Mouse (Mus musculus) intestine, postnatal 0 days (tissue): ENCODE measurements around the gene Phf21a. TPM values are rescaled to one million over a fixed set of nuclear protein-coding genes. Genes with fewer than 3 reads are reported as not detected.

Source experiments
- ATAC-seq: fragments of 200-750 bp; cut with Nextera tagmentation; 2 replicates; pipeline ENCODE4 v1.8.0; 2017; ENCODE audit warnings: mild to moderate bottlenecking, moderate TSS enrichment, moderate library complexity
- H3K27ac ChIP-seq: fragments of 300-500 bp; sonication (generic); 2 replicates; pipeline ENCODE4 v1.5.1; 2014; ENCODE audit warnings: mild to moderate bottlenecking, low read depth, low read length, moderate library complexity
- H3K27me3 ChIP-seq: fragments of 300-500 bp; sonication (generic); replicated peaks from 2 replicates; pipeline ENCODE4 v1.6.1; 2014; ENCODE audit warnings: low read length, mixed read lengths; ENCODE audit not compliant: control insufficient read depth, insufficient read depth
- H3K36me3 ChIP-seq: fragments of 300-500 bp; sonication (generic); 2 replicates; pipeline ENCODE4 v1.6.1; 2014; ENCODE audit warnings: mild to moderate bottlenecking, moderate library complexity; ENCODE audit not compliant: control insufficient read depth, insufficient read depth
- H3K4me1 ChIP-seq: fragments of 300-500 bp; sonication (generic); replicated peaks from 2 replicates; pipeline ENCODE4 v1.6.1; 2014; ENCODE audit warnings: antibody characterized with exemption, low read length, mixed read lengths; ENCODE audit not compliant: control insufficient read depth, insufficient read depth
- H3K4me2 ChIP-seq: fragments of 300-500 bp; sonication (generic); replicated peaks from 2 replicates; pipeline ENCODE4 v1.6.1; 2014; ENCODE audit warnings: low read depth, mild to moderate bottlenecking, moderate library complexity
- H3K4me3 ChIP-seq: fragments of 300-500 bp; sonication (generic); 2 replicates; pipeline ENCODE4 v1.5.1; 2014; ENCODE audit warnings: low read depth, low read length
- H3K9ac ChIP-seq: fragments of 300-500 bp; sonication (generic); 2 replicates; pipeline ENCODE4 v1.6.1; 2014; ENCODE audit warnings: mild to moderate bottlenecking, low read depth, low read length
- H3K9me3 ChIP-seq: fragments of 300-500 bp; sonication (generic); 2 replicates; pipeline ENCODE4 v1.6.1; 2016; ENCODE audit warnings: mixed run types; ENCODE audit not compliant: control insufficient read depth
- CTCF ChIP-seq: sonication (generic); IDR thresholded peaks from 2 replicates; pipeline ENCODE4 v1.5.1; 2016; ENCODE audit warnings: low read depth, mild to moderate bottlenecking, control low read depth, antibody characterized with exemption, moderate library complexity
- WGBS: fragments of 180-500 bp; shearing (Covaris S2); extraction: QIAGEN DNeasy Blood & Tissue Kit; methylation state at CpG from one replicate; pipeline ENCODE4 v1.1.7; 2014; 5-methylcytosine and 5-hydroxymethylcytosine counted together
- polyA plus RNA-seq: library from polyadenylated mRNA; unstranded; fragments of >200 nt; fragmentation: Nextera tagmentation; extraction: Ambion mirVana; gene quantifications from 2 replicates; pipeline ENCODE4 v1.2.1, GENCODE M21; 2015

Phf21a gene
- polyA plus RNA-seq, 1 experiment from 2014 or later, result 7.4 TPM

GRCm38 (mm10) chr2:92342418-92342817 lies 249.5 kb downstream of the Phf21a start:
- no peaks in the 10 kb centered on the region for H3K27me3 ChIP-seq
- no peak overlapping the region for H3K27ac ChIP-seq
- no peak overlapping the region for H3K4me2 ChIP-seq
- no peak overlapping the region; the same call in 1 of the 2 replicates for H3K9ac ChIP-seq
- TF ChIP-seq CTCF, result no peak
- no peaks in the 10 kb centered on the region for H3K9me3 ChIP-seq
- no peak for ATAC-seq
- peaks cover 8% of the 10 kb centered on the region; the same call in 1 of the 2 replicates for H3K36me3 ChIP-seq
- H3K4me1 ChIP-seq, result no peaks in the 10 kb centered on the region
- no peak overlapping the region for H3K4me3 ChIP-seq

GRCm38 (mm10) chr2:92347191-92347590 lies 254.3 kb downstream of the Phf21a start:
- Histone ChIP-seq H3K36me3 (peaks cover 35% of the 10 kb centered on the region; the same call in 1 of the 2 replicates), H3K9me3 (no peaks in the 10 kb centered on the region), H3K9ac (no peak overlapping the region), H3K4me3 (no peak overlapping the region), H3K27me3 (no peaks in the 10 kb centered on the region), H3K4me1 (no peaks in the 10 kb centered on the region), H3K27ac (no peak overlapping the region), H3K4me2 (no peak overlapping the region)
- WGBS, result 89% methylated on average over 2 of the region's 2 CpGs
- no peak for TF ChIP-seq CTCF
- no peak for ATAC-seq

- ATAC-seq, result peak; percentile 69
- WGBS, result 56% methylated on average over 6 of the region's 6 CpGs
- Histone ChIP-seq H3K9me3 (no peaks in the 10 kb centered on the region), H3K4me3 (no peak overlapping the region), H3K4me2 (no peak overlapping the region), H3K36me3 (peaks cover 40% of the 10 kb centered on the region; the same call in 1 of the 2 replicates), H3K27me3 (no peaks in the 10 kb centered on the region), H3K27ac (no peak overlapping the region), H3K4me1 (no peaks in the 10 kb centered on the region), H3K9ac (no peak overlapping the region)
- TF ChIP-seq CTCF, result no peak
Measured at GRCm38 (mm10) chr2:92349589-92350425, 256.9 kb downstream of the Phf21a start.

GRCm38 (mm10) chr2:92350686-92351085 lies 257.8 kb downstream of the Phf21a start:
- Histone ChIP-seq H3K4me1 (no peaks in the 10 kb centered on the region), H3K4me2 (no peak overlapping the region), H3K9ac (no peak overlapping the region), H3K36me3 (peaks cover 44% of the 10 kb centered on the region; the same call in 1 of the 2 replicates), H3K27me3 (no peaks in the 10 kb centered on the region), H3K4me3 (no peak overlapping the region), H3K9me3 (no peaks in the 10 kb centered on the region), H3K27ac (no peak overlapping the region)
- TF ChIP-seq CTCF, result no peak
- ATAC-seq, result peak; percentile 54
- WGBS, result 49% methylated on average over 5 of the region's 5 CpGs

GRCm38 (mm10) chr2:92353402-92353801 lies 260.5 kb downstream of the Phf21a start:
- H3K27me3 ChIP-seq, result no peaks in the 10 kb centered on the region
- H3K9ac ChIP-seq, result no peak overlapping the region
- 83% methylated on average over 5 of the region's 5 CpGs for WGBS
- no peaks in the 10 kb centered on the region for H3K4me1 ChIP-seq
- H3K36me3 ChIP-seq, result peaks cover 46% of the 10 kb centered on the region
- H3K4me2 ChIP-seq, result no peak overlapping the region
- ATAC-seq, result no peak
- H3K9me3 ChIP-seq, result no peaks in the 10 kb centered on the region
- H3K4me3 ChIP-seq, result no peak overlapping the region
- H3K27ac ChIP-seq, result no peak overlapping the region
- TF ChIP-seq CTCF, result no peak

- WGBS, result 53% methylated on average over 6 of the region's 6 CpGs
- TF ChIP-seq CTCF, result no peak
- Histone ChIP-seq H3K9me3 (no peaks in the 10 kb centered on the region), H3K4me3 (no peak overlapping the region), H3K27me3 (no peaks in the 10 kb centered on the region), H3K27ac (no peak overlapping the region), H3K4me1 (no peaks in the 10 kb centered on the region), H3K9ac (no peak overlapping the region), H3K4me2 (no peak overlapping the region), H3K36me3 (peaks cover 47% of the 10 kb centered on the region)
- ATAC-seq, result no peak
Measured at GRCm38 (mm10) chr2:92354224-92354623, 261.3 kb downstream of the Phf21a start.
